Mouse (Mus musculus): Measurements from ENCODE around the gene Jdp2.
"Not testable (repeated sequence)": the region's sequence is repeated elsewhere in the genome, so short reads cannot be mapped to it uniquely, and the experiment has no call there.

The Jdp2 gene

GRCm38 (mm10) chr12:85637932-85638331 lies 39.1 kb downstream of the Jdp2 start:
- no peak for DNase-seq (ENCODE audit: low read depth, low spot score)

GRCm38 (mm10) chr12:85638541-85639325 lies 39.9 kb downstream of the Jdp2 start:
- no peak for DNase-seq (ENCODE audit: low read depth, low spot score)

GRCm38 (mm10) chr12:85639326-85640008 lies 40.6 kb downstream of the Jdp2 start:
- DNase-seq (ENCODE audit: low read depth, low spot score): no peak

- DNase-seq (ENCODE audit: low read depth, low spot score): no peak
Observed at GRCm38 (mm10) chr12:85640852-85641563, 42.2 kb downstream of the Jdp2 start.

GRCm38 (mm10) chr12:85641564-85641931 lies 42.7 kb downstream of the Jdp2 start:
- no peak for DNase-seq (ENCODE audit: low read depth, low spot score)

GRCm38 (mm10) chr12:85643735-85644134 lies 44.9 kb downstream of the Jdp2 start:
- DNase-seq (ENCODE audit: low read depth, low spot score): no peak

- no peak for DNase-seq (ENCODE audit: low read depth, low spot score)
Observed at GRCm38 (mm10) chr12:85645664-85646063, 46.8 kb downstream of the Jdp2 start.

- peak; percentile 57 for DNase-seq (ENCODE audit: low read depth, low spot score)
Observed at GRCm38 (mm10) chr12:85647346-85647745, 48.5 kb downstream of the Jdp2 start.

- no peak for DNase-seq (ENCODE audit: low read depth, low spot score)
Observed at GRCm38 (mm10) chr12:85647955-85648354, 49.1 kb downstream of the Jdp2 start.

- no peak for DNase-seq (ENCODE audit: low read depth, low spot score)
Observed at GRCm38 (mm10) chr12:85659319-85659718, 60.5 kb downstream of the Jdp2 start.

GRCm38 (mm10) chr12:85660855-85661254 lies 62.0 kb downstream of the Jdp2 start:
- no peak for DNase-seq (ENCODE audit: low read depth, low spot score)

GRCm38 (mm10) chr12:85662232-85662631 lies 63.4 kb downstream of the Jdp2 start:
- not testable (repeated sequence) for DNase-seq (ENCODE audit: low read depth, low spot score)

- DNase-seq (ENCODE audit: low read depth, low spot score): peak; percentile 85
Observed at GRCm38 (mm10) chr12:85662896-85663295, 64.1 kb downstream of the Jdp2 start.

- no peak for DNase-seq (ENCODE audit: low read depth, low spot score)
Observed at GRCm38 (mm10) chr12:85666112-85666511, 67.3 kb downstream of the Jdp2 start.

GRCm38 (mm10) chr12:85667071-85667470 lies 68.2 kb downstream of the Jdp2 start:
- no peak for DNase-seq (ENCODE audit: low read depth, low spot score)

- DNase-seq (ENCODE audit: low read depth, low spot score): peak; percentile 43
Observed at GRCm38 (mm10) chr12:85668696-85669095, 69.9 kb downstream of the Jdp2 start.

- DNase-seq (ENCODE audit: low read depth, low spot score): no peak
Observed at GRCm38 (mm10) chr12:85670080-85670479, 71.3 kb downstream of the Jdp2 start.

- DNase-seq (ENCODE audit: low read depth, low spot score): no peak
Observed at GRCm38 (mm10) chr12:85673914-85674313, 75.1 kb downstream of the Jdp2 start.

- DNase-seq (ENCODE audit: low read depth, low spot score): no peak
Observed at GRCm38 (mm10) chr12:85679117-85679516, 80.3 kb downstream of the Jdp2 start.

- no peak for DNase-seq (ENCODE audit: low read depth, low spot score)
Observed at GRCm38 (mm10) chr12:85679808-85680207, 81.0 kb downstream of the Jdp2 start.

- no peak for DNase-seq (ENCODE audit: low read depth, low spot score)
Observed at GRCm38 (mm10) chr12:85682328-85682727, 83.5 kb downstream of the Jdp2 start.
